Mouse (Mus musculus) liver, embryonic 13.5 days (tissue): ENCODE measurements around the gene Glipr1l3. TPM values are rescaled to one million over a fixed set of nuclear protein-coding genes. Genes with fewer than 3 reads are reported as not detected.
"Not testable (repeated sequence)": the region's sequence is repeated elsewhere in the genome, so short reads cannot be mapped to it uniquely, and the experiment has no call there.

Experiments used
- ATAC-seq: fragments of 200-750 bp; cut with Nextera tagmentation; 2 replicates; pipeline ENCODE4 v1.8.0; 2017; ENCODE audit warnings: low read depth, mild to moderate bottlenecking, moderate number of reproducible peaks, moderate library complexity
- DNase-seq: peaks from one replicate; pipeline ENCODE4 v3.0.0; 2022
- H3K27ac ChIP-seq: fragments of 300-500 bp; sonication (generic); 2 replicates; pipeline ENCODE4 v1.5.1; 2015; ENCODE audit warnings: moderate library complexity, mild to moderate bottlenecking, inconsistent platforms
- H3K27me3 ChIP-seq: fragments of 300-500 bp; sonication (generic); 2 replicates; pipeline ENCODE4 v1.6.1; 2015; ENCODE audit warnings: mild to moderate bottlenecking, inconsistent platforms
- H3K36me3 ChIP-seq: fragments of 300-500 bp; sonication (generic); 2 replicates; pipeline ENCODE4 v1.6.1; 2015; ENCODE audit warnings: mild to moderate bottlenecking, inconsistent platforms
- H3K4me1 ChIP-seq: fragments of 300-500 bp; sonication (generic); replicated peaks from 2 replicates; pipeline ENCODE4 v1.6.1; 2015; ENCODE audit warnings: inconsistent platforms
- H3K4me2 ChIP-seq: fragments of 300-500 bp; sonication (generic); 2 replicates; pipeline ENCODE4 v1.6.1; 2015; ENCODE audit warnings: inconsistent platforms, mild to moderate bottlenecking, moderate library complexity
- H3K4me3 ChIP-seq: fragments of 300-500 bp; sonication (generic); replicated peaks from 2 replicates; pipeline ENCODE4 v1.5.1; 2015; ENCODE audit warnings: mild to moderate bottlenecking, inconsistent platforms
- H3K9ac ChIP-seq: fragments of 300-500 bp; sonication (generic); 2 replicates; pipeline ENCODE4 v1.6.1; 2015; ENCODE audit warnings: mild to moderate bottlenecking, inconsistent platforms
- H3K9me3 ChIP-seq: fragments of 300-500 bp; sonication (generic); replicated peaks from 2 replicates; pipeline ENCODE4 v1.6.1; 2016; ENCODE audit warnings: inconsistent platforms
- whole genome bisulfite sequencing: fragments of 180-500 bp; shearing (Covaris S2); methylation state at CpG from one replicate; pipeline ENCODE4 v1.1.7; 2015; ENCODE audit not compliant: insufficient replicate concordance; 5-methylcytosine and 5-hydroxymethylcytosine counted together
- polyA plus RNA-seq: library from polyadenylated mRNA; unstranded; fragments of >200 nt; fragmentation: Nextera tagmentation; extraction: Ambion mirVana; gene quantifications from 2 replicates; pipeline ENCODE4 v1.2.1, GENCODE M21; 2015

Gene Glipr1l3
- polyA plus RNA-seq, 1 experiment from 2014 or later, result not detected

- Histone ChIP-seq H3K27me3 (no peaks in the 10 kb centered on the region), H3K36me3 (no peaks in the 10 kb centered on the region), H3K27ac (no peak overlapping the region), H3K9ac (no peak overlapping the region), H3K9me3 (no peaks in the 10 kb centered on the region), H3K4me3 (no peak overlapping the region), H3K4me2 (no peak overlapping the region), H3K4me1 (no peaks in the 10 kb centered on the region)
- DNase-seq, result no peak
- 60% methylated on average over 7 of the region's 7 CpGs for WGBS
- ATAC-seq, result no peak
Observed at GRCm38 (mm10) chr10:112110401-112110800, 49.7 kb downstream of the Glipr1l3 start.

DNA sequence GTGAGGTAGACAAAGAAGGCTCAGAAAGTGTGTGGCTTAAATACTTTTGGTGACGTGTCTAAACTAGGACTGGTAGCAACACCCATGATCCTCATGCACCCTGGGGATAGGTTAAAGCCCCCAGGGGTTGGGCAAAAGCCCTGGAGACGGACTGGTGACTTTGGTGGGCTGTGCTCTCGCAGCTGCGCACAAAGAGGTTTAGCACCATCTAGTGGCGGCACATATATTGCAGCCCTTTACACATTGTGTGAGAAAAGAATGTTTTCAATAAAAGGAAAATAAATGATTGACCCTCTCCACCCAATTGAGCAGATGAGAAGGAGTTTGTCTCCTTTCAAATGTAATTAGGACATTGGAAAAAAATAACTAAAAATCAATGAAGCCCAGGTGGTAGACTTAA, 54.3 kb downstream of the Glipr1l3 start:
- DNase-seq, result peak; percentile 5
- WGBS, result 5% methylated on average over 5 of the region's 5 CpGs
- not testable (repeated sequence) for H3K9ac ChIP-seq, H3K27me3 ChIP-seq, ATAC-seq, H3K4me3 ChIP-seq, H3K4me1 ChIP-seq, H3K9me3 ChIP-seq, H3K4me2 ChIP-seq, H3K27ac ChIP-seq, H3K36me3 ChIP-seq

Other genes starting within 250 kb of the Glipr1l3 start
- gene Krr1, start 187.7 kb downstream of the Glipr1l3 start, polyA plus RNA-seq, result 27.5 and 37.6 TPM in 2 replicates
- gene Glipr1, start 157.7 kb downstream of the Glipr1l3 start, polyA plus RNA-seq, result 8.6 and 8.7 TPM in 2 replicates
- not detected in 2 replicates for gene Glipr1l1, start 100.1 kb downstream of the Glipr1l3 start, polyA plus RNA-seq
- not detected in 2 replicates for gene Glipr1l2, start 77.0 kb downstream of the Glipr1l3 start, polyA plus RNA-seq
- gene Caps2, start 3.3 kb upstream of the Glipr1l3 start, polyA plus RNA-seq, result not detected in 2 replicates
- gene Kcnc2, start 110.8 kb upstream of the Glipr1l3 start, polyA plus RNA-seq, result 0.06 and 0.07 TPM in 2 replicates